Mouse (Mus musculus): ENCODE results near the gene Scn5a. TPM values are rescaled to one million over a fixed set of nuclear protein-coding genes. Genes with fewer than 3 reads are reported as not detected.
A peak's percentile ranks its signal among the peaks of the same experiment; 100 is the strongest.

The Scn5a gene
- total RNA-seq (2021) (100 to 1,000 TPM; 161 to 173 TPM), polyA plus RNA-seq (2012; rRNA removed) (101 and 117 TPM in 2 replicates)
- long read RNA-seq, partial matches to known transcripts = 35 of 116 reads
- long read RNA-seq, other reads (novel, unspliced or antisense) = 81 of 116 reads

DNA sequence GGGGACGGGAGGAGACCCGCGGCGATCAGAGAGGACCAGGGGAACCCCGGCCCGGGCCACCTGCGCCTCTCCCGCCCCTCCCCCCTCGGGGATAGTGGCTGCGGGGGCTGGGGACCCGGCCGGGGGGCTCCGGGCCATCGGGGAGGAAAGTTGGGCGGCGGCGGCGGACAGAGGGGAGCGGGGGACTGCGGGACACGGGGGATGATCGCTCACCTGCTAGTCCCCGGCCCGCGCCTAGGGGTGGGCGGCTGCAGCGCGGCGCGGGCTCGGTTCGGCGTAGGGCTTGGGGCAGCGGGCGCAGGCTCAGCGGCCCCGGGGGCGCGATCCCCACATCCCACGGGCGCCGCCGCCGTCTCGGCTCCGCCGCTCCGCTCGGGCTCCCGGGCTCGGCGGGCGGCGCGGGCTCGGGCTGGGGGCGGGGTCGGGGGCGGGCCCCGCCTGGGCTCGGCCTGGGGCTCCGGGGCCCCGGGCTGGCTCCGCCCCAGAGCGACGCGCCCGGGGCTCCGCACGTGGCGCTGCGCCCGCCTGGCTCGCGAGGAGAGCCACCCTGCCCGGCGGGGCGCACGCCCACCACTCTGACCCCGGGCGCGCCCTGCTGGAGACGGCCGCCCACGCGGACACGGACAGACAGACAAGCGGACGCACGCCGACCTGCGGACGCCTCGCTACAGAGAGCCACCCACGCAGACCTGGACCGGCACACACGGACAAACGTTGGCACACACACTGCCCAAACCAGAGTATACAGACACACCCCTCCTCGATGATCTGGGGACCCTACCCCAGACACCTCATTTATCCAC lies at the start of gene Scn5a:
Gene Scn5a (minus strand): TSS at position 381 of the 803 bp plus-strand sequence.
- H3K4me3 ChIP-seq = peak within 1 kb of the TSS; percentile 56
- peaks cover 2% of the 10 kb centered on the region; the same call in 1 of the 2 replicates for H3K4me1 ChIP-seq (ENCODE audit: control insufficient read depth, insufficient read depth, low read length)
- intact Hi-C loops (cut with DNase I) = loop anchor here (2.0 to 10.0 kb wide), 2 partner anchors 20 to 64 kb away; no protein-coding TSS in a partner anchor
- peak within 1 kb of the TSS; percentile 92 for H3K9ac ChIP-seq (ENCODE audit: low read depth, low read length)
- peak within 1 kb of the TSS; percentile 81 for H3K27ac ChIP-seq
- WGBS = 2% methylated on average over 81 of the region's 99 CpGs
- no peak for TF ChIP-seq EP300 (IDR thresholded peaks at IDR 0.05; ENCODE audit: insufficient read depth, low read depth, low read length)
- no peak for TF ChIP-seq POLR2A (IDR thresholded peaks at IDR 0.05; ENCODE audit: insufficient read depth, low read depth, low read length)
- TF ChIP-seq CTCF (IDR thresholded peaks at IDR 0.05) = no peak
- no peaks in the 10 kb centered on the region for H3K79me2 ChIP-seq (replicated peaks; ENCODE audit: control insufficient read depth, insufficient read depth, low read length)
- H3K27me3 ChIP-seq (ENCODE audit: control insufficient read depth, insufficient read depth, low read length) = peaks cover 6% of the 10 kb centered on the region; the same call in 1 of the 2 replicates
- peak; percentile 61 to 68 for DNase-seq
- H3K36me3 ChIP-seq (ENCODE audit: control insufficient read depth, insufficient read depth, low read length) = no peaks in the 10 kb centered on the region

DNA sequence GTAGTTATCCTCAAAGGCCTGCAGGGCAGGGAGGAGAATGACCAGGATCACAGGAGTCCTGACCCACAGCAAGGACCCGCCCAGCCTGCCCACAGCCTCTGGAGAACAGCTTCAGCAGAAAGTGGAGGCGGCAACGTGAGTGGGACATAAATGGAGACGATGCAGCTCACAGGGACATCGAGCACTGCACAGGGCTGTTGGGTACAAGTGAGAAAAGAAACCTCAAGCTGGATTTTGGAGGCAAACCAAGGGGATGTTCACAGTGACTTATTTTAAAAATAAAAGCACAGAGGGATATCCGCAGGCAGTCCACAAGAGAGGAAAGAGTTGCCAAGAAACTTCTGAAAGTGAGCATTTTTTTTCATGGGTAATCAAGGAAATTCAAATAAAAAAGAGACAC lies 48.4 kb upstream of the Scn5a start:
- no peak for DNase-seq
- H3K27ac ChIP-seq = no peak overlapping the region
- no peaks in the 10 kb centered on the region for H3K36me3 ChIP-seq (ENCODE audit: control insufficient read depth, insufficient read depth, low read length)
- no peaks in the 10 kb centered on the region for H3K79me2 ChIP-seq (replicated peaks; ENCODE audit: control insufficient read depth, insufficient read depth, low read length)
- H3K4me3 ChIP-seq = no peak overlapping the region
- TF ChIP-seq CTCF (IDR thresholded peaks at IDR 0.05) = no peak
- TF ChIP-seq EP300 (IDR thresholded peaks at IDR 0.05; ENCODE audit: insufficient read depth, low read depth, low read length) = no peak
- no peak for TF ChIP-seq POLR2A (IDR thresholded peaks at IDR 0.05; ENCODE audit: insufficient read depth, low read depth, low read length)
- 77% methylated on average over 6 of the region's 6 CpGs for WGBS
- no peaks in the 10 kb centered on the region for H3K27me3 ChIP-seq (ENCODE audit: control insufficient read depth, insufficient read depth, low read length)
- no peak overlapping the region for H3K9ac ChIP-seq (ENCODE audit: low read depth, low read length)
- H3K4me1 ChIP-seq (ENCODE audit: control insufficient read depth, insufficient read depth, low read length) = peaks cover under 1% of the 10 kb centered on the region
- intact Hi-C loops (cut with DNase I) = no loop called here

DNA sequence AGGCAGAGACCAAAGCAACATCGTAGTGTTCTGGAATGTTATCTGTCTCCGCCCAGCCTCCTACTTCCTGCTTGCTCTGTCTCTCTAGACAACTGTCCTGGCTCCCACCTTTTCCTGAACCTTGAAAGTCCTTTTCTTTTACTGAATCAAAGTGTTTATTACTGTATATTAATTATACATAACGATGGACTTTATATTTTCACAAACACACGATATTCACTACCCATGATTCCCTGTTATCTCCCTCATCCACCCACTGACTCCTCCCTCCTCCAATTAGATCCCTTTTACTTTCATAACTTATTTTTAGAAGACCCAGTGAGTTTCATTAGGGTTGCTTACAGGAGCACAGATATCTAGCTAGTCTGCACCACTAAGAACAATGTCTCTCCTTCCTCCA lies 45.3 kb upstream of the Scn5a start:
- intact Hi-C loops (cut with DNase I) = no loop called here
- Histone ChIP-seq H3K27ac (no peak overlapping the region), H3K36me3 (ENCODE audit: control insufficient read depth, insufficient read depth, low read length) (no peaks in the 10 kb centered on the region), H3K79me2 (replicated peaks; ENCODE audit: control insufficient read depth, insufficient read depth, low read length) (no peaks in the 10 kb centered on the region), H3K9ac (ENCODE audit: low read depth, low read length) (no peak overlapping the region), H3K4me1 (ENCODE audit: control insufficient read depth, insufficient read depth, low read length) (no peaks in the 10 kb centered on the region), H3K27me3 (ENCODE audit: control insufficient read depth, insufficient read depth, low read length) (no peaks in the 10 kb centered on the region), H3K4me3 (no peak overlapping the region)
- TF ChIP-seq POLR2A (IDR thresholded peaks at IDR 0.05; ENCODE audit: insufficient read depth, low read depth, low read length) (no peak), CTCF (IDR thresholded peaks at IDR 0.05) (no peak), EP300 (IDR thresholded peaks at IDR 0.05; ENCODE audit: insufficient read depth, low read depth, low read length) (no peak)
- no peak for DNase-seq
- WGBS = 52% methylated on average over 4 of the region's 4 CpGs

DNA sequence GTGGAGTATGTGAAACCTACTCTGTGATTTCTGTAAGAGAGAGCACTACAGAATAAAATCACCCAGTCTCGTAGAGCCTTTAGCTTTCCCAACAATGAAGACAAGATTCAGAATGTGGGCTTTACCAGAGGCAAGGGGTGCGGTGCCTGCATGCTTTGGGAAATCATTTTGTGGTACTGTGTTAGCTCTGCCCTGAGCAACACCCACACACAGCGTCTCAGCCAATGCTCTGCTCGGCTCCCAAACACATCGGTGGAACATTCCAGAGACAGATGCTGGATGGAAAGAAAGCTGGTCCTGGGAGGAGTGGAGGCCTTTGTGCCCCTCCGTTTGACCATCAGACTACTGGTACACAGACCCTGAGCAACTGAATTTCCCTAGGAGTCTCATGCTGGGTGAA lies 36.0 kb upstream of the Scn5a start:
- Histone ChIP-seq H3K27me3 (ENCODE audit: control insufficient read depth, insufficient read depth, low read length) (no peaks in the 10 kb centered on the region), H3K79me2 (replicated peaks; ENCODE audit: control insufficient read depth, insufficient read depth, low read length) (no peaks in the 10 kb centered on the region), H3K9ac (ENCODE audit: low read depth, low read length) (no peak overlapping the region), H3K36me3 (ENCODE audit: control insufficient read depth, insufficient read depth, low read length) (no peaks in the 10 kb centered on the region), H3K4me3 (no peak overlapping the region), H3K27ac (no peak overlapping the region), H3K4me1 (ENCODE audit: control insufficient read depth, insufficient read depth, low read length) (no peaks in the 10 kb centered on the region)
- intact Hi-C loops (cut with DNase I) = no loop called here
- DNase-seq = no peak
- TF ChIP-seq EP300 (IDR thresholded peaks at IDR 0.05; ENCODE audit: insufficient read depth, low read depth, low read length) (no peak), CTCF (IDR thresholded peaks at IDR 0.05) (no peak), POLR2A (IDR thresholded peaks at IDR 0.05; ENCODE audit: insufficient read depth, low read depth, low read length) (no peak)
- WGBS = 62% methylated on average over 6 of the region's 6 CpGs

DNA sequence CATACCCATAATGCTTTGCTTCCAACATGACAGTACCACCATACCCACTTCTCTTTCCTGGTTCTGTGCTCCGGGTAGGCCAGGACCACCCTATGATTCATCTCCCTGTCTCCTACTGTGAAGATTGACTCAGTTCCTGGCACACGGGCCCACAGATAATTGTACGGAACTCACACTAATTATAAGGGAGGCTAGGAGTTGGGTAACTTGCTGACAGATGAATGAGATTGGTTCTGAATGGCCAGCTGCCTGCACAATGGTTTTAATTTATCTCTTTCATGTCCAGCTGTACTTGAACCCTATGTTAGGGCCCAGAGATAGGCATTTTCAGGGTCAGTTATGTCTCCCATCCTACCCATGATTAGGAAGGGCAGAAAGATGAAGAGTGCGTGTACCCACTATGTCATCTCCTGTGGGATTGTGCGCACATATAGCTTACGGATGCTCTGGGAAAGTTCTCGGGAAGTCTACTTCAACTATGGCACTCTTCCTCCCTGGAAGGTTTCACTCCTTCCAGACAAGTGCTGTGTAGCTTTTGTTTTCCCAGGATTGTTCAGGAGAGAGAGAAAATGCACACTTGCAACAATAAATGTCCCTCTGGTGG lies 31.8 kb upstream of the Scn5a start:
- Histone ChIP-seq H3K4me1 (ENCODE audit: control insufficient read depth, insufficient read depth, low read length) (no peaks in the 10 kb centered on the region), H3K4me3 (no peak overlapping the region), H3K36me3 (ENCODE audit: control insufficient read depth, insufficient read depth, low read length) (no peaks in the 10 kb centered on the region), H3K27ac (no peak overlapping the region), H3K9ac (ENCODE audit: low read depth, low read length) (no peak overlapping the region), H3K27me3 (ENCODE audit: control insufficient read depth, insufficient read depth, low read length) (no peaks in the 10 kb centered on the region), H3K79me2 (replicated peaks; ENCODE audit: control insufficient read depth, insufficient read depth, low read length) (no peaks in the 10 kb centered on the region)
- no peak for TF ChIP-seq CTCF (IDR thresholded peaks at IDR 0.05)
- intact Hi-C loops (cut with DNase I) = no loop called here
- WGBS = 71% methylated on average over 7 of the region's 7 CpGs
- DNase-seq = no peak

DNA sequence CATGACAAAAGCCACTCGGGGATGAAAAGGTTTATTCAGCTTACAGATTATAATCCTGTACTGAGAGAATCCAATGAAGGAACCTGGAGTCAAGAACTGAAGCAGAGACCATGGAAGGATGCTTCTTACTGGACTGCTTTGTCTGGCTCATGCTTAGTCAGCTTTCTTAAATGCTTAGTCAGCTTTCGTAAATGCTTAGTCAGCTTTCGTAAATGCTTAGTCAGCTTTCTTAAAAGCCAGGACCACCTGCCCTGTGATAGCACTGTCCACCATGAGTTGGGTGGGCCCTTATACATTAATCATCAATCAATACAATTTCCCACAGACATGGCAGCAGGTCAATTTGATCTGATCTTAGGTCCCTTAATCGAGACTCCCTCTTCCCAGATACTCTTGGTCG lies 28.1 kb upstream of the Scn5a start:
- no peak for DNase-seq
- intact Hi-C loops (cut with DNase I) = no loop called here
- H3K9ac ChIP-seq (ENCODE audit: low read depth, low read length) = no peak overlapping the region
- H3K36me3 ChIP-seq (ENCODE audit: control insufficient read depth, insufficient read depth, low read length) = no peaks in the 10 kb centered on the region
- H3K27ac ChIP-seq = no peak overlapping the region
- H3K4me3 ChIP-seq = no peak overlapping the region
- WGBS = 94% methylated on average over 5 of the region's 5 CpGs
- TF ChIP-seq CTCF (IDR thresholded peaks at IDR 0.05) (no peak), POLR2A (IDR thresholded peaks at IDR 0.05; ENCODE audit: insufficient read depth, low read depth, low read length) (no peak), EP300 (IDR thresholded peaks at IDR 0.05; ENCODE audit: insufficient read depth, low read depth, low read length) (no peak)
- H3K4me1 ChIP-seq (ENCODE audit: control insufficient read depth, insufficient read depth, low read length) = no peaks in the 10 kb centered on the region
- no peaks in the 10 kb centered on the region for H3K27me3 ChIP-seq (ENCODE audit: control insufficient read depth, insufficient read depth, low read length)
- no peaks in the 10 kb centered on the region for H3K79me2 ChIP-seq (replicated peaks; ENCODE audit: control insufficient read depth, insufficient read depth, low read length)
